Mouse (Mus musculus): ENCODE data around the gene Cmc2. TPM values are rescaled to one million over a fixed set of nuclear protein-coding genes. Genes with fewer than 3 reads are reported as not detected.
A peak's percentile ranks its signal among the peaks of the same experiment; 100 is the strongest.

Gene Cmc2
- total and polyA plus RNA-seq, 2 experiments from 2014 or later, result 6.9 to 26.8 TPM

DNA sequence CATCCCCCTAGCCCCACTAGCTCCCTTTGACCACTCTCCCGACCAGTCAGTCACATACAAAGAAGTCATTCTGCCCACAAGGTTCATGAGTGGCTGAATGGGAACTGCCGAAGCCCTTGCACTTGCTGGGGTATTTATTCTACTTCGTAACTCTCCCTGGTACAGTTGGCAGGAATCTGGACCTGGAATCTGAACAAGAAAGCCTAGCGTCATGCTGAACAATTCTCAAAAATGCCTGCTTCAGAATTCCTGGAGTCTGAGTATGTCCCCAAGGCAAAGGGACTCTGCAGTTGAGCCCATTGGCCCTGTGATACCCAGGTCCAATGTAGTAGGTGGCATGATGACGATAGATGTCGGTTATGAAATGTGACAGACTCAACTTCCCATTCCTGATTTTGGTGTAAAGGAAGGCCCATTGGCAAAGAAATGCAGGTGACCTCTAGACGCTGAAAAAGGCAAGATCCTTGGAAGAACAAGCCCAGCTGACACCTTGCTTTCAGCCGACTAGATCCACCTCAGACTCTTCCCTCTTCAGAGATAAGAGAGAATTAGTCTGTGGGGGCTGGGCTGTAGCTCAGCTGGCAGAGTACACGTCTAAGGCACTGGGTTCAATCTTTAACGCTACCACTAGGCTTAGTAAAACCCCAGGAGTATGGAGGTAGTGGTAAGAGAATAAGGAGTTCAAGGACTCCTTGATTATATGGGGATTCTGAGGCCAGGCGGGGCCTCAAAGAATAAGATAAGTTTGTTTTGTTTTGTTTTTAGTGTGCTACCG, 21.2 kb upstream of the Cmc2 start:
- Histone ChIP-seq H3K27ac (ENCODE audit: low read depth, low read length) (no peak overlapping the region), H3K9me3 (ENCODE audit: low read length) (no peaks in the 10 kb centered on the region), H3K9ac (no peak overlapping the region), H3K4me2 (ENCODE audit: low read depth) (peak overlapping the region; percentile 76), H3K36me3 (ENCODE audit: insufficient read depth) (no peaks in the 10 kb centered on the region), H3K4me3 (ENCODE audit: low read depth, low read length) (peak overlapping the region; percentile 100), H3K4me1 (ENCODE audit: insufficient read depth) (peaks cover 16% of the 10 kb centered on the region), H3K27me3 (ENCODE audit: insufficient read depth, low read length) (no peaks in the 10 kb centered on the region)
- 68% methylated on average over 12 of the region's 12 CpGs for WGBS
- peak; percentile 18; the same call in 1 of the 2 replicates for ATAC-seq
- TF ChIP-seq CTCF (IDR thresholded peaks at IDR 0.05; ENCODE audit: low read depth), result no peak
- peak; percentile 21 for DNase-seq

DNA sequence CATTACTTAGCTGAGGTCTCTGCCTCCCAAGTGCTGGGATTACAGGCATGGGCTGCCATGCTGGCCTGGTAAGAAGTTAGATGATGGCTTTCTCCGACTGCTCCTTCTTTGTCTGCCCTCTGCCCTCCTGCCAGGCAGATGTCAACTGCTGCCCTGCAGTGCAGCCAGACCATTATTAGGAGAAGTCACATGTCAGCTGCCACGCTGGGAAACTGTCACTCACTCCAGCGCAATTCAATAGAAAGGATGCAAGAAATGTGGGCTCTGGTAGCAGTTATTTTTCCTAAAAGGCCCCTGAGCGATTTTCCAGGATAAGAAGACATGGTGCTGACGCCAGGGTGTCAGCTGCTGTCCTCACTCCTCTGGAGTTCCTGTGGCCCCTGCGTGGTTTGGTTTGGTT, 14.3 kb upstream of the Cmc2 start:
- H3K27ac ChIP-seq (ENCODE audit: low read depth, low read length), result no peak overlapping the region
- WGBS, result 49% methylated on average over 6 of the region's 6 CpGs
- H3K4me2 ChIP-seq (ENCODE audit: low read depth), result no peak overlapping the region
- no peak overlapping the region for H3K9ac ChIP-seq
- ATAC-seq, result no peak
- TF ChIP-seq CTCF (IDR thresholded peaks at IDR 0.05; ENCODE audit: low read depth), result no peak
- H3K4me1 ChIP-seq (ENCODE audit: insufficient read depth), result no peaks in the 10 kb centered on the region
- H3K36me3 ChIP-seq (ENCODE audit: insufficient read depth), result no peaks in the 10 kb centered on the region; the same call in 1 of the 2 replicates
- DNase-seq, result no peak
- no peak overlapping the region for H3K4me3 ChIP-seq (ENCODE audit: low read depth, low read length)
- no peaks in the 10 kb centered on the region for H3K27me3 ChIP-seq (ENCODE audit: insufficient read depth, low read length)
- H3K9me3 ChIP-seq (ENCODE audit: low read length), result no peaks in the 10 kb centered on the region

DNA sequence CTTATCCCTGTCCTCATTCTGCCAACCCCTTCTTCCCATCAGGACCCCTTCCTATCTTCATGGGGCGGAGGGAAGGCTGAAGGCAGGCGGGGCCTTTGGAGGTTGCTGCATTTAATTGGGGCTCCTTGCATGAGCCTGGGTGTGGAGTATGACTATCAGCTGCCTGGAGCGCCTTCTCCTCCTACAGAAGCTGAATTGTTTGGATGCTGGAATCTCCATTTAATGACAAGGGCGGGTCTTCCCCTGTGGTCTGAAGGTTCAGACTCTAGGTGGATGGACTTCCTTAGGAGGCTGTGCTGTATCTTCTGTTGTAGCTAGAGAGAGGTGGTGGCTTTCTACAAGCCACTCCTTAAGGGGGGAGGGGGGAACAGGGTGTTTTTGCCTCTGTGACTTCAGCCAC, 13.7 kb upstream of the Cmc2 start:
- 94% methylated on average over 4 of the region's 4 CpGs for WGBS

DNA sequence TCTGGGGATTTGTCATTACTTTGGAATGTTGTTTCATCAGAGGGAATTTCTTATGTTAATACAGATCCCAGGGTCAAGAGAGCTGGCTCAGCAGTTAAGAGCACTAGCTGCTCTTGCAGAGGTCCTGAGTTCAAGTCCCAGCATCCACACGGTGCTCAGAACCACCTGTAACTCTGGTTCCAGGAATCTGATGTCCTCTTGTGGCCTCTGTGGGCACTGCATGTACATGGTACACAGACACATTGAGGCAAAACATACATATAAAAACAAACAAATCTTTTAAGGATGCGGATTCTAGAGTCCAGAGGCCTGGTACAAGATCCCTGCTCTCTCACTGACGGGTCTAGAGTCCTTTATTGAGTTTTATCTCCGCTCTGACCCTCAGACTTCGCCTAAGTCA, 7.3 kb upstream of the Cmc2 start:
- ATAC-seq (no peak), DNase-seq (no peak)
- H3K27me3 ChIP-seq (ENCODE audit: insufficient read depth, low read length), result no peaks in the 10 kb centered on the region
- WGBS, result 89% methylated on average over 5 of the region's 5 CpGs
- H3K4me1 ChIP-seq (ENCODE audit: insufficient read depth), result no peaks in the 10 kb centered on the region
- H3K36me3 ChIP-seq (ENCODE audit: insufficient read depth), result no peaks in the 10 kb centered on the region
- peak; percentile 22; the same call in 1 of the 2 replicates for TF ChIP-seq CTCF (IDR thresholded peaks at IDR 0.05; ENCODE audit: low read depth)
- no peaks in the 10 kb centered on the region for H3K9me3 ChIP-seq (ENCODE audit: low read length)
- no peak overlapping the region for H3K4me3 ChIP-seq (ENCODE audit: low read depth, low read length)
- no peak overlapping the region for H3K4me2 ChIP-seq (ENCODE audit: low read depth)
- no peak overlapping the region for H3K27ac ChIP-seq (ENCODE audit: low read depth, low read length)
- H3K9ac ChIP-seq, result no peak overlapping the region

More for the DNA sequence above, 13.7 kb upstream of the Cmc2 start:
- Histone ChIP-seq H3K4me2 (ENCODE audit: low read depth) (no peak overlapping the region), H3K36me3 (ENCODE audit: insufficient read depth) (no peaks in the 10 kb centered on the region; the same call in 1 of the 2 replicates), H3K9me3 (ENCODE audit: low read length) (no peaks in the 10 kb centered on the region), H3K4me1 (ENCODE audit: insufficient read depth) (no peaks in the 10 kb centered on the region), H3K4me3 (ENCODE audit: low read depth, low read length) (no peak overlapping the region), H3K27me3 (ENCODE audit: insufficient read depth, low read length) (no peaks in the 10 kb centered on the region), H3K9ac (no peak overlapping the region), H3K27ac (ENCODE audit: low read depth, low read length) (no peak overlapping the region)
- DNase-seq (no peak), ATAC-seq (no peak)
- no peak for TF ChIP-seq CTCF (IDR thresholded peaks at IDR 0.05; ENCODE audit: low read depth)

DNA sequence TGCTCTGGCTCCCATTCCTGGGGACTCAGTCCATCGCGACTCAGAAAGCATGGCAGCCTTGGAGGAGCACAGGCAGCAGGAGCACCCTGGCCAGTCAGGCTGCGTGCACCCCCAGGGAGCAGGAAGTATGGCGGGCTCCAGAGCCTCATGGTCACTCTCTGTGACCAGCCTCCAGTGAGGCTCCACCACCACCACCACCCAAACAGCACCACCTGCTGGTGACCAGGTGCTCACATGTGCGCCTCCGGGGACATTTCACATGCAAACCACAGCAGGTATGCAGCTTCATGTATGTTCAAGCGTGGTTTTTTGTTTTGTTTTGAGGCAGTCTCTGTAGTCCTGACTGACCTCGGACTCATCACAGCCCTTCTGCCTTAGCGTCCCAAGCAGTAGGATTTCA, 6.6 kb upstream of the Cmc2 start:
- H3K4me1 ChIP-seq (ENCODE audit: insufficient read depth), result no peaks in the 10 kb centered on the region
- peak; percentile 44 for TF ChIP-seq CTCF (IDR thresholded peaks at IDR 0.05; ENCODE audit: low read depth)
- no peak overlapping the region for H3K27ac ChIP-seq (ENCODE audit: low read depth, low read length)
- H3K4me3 ChIP-seq (ENCODE audit: low read depth, low read length), result no peak overlapping the region
- no peak overlapping the region for H3K9ac ChIP-seq
- no peak for DNase-seq
- no peaks in the 10 kb centered on the region for H3K36me3 ChIP-seq (ENCODE audit: insufficient read depth)
- WGBS, result 79% methylated on average over 9 of the region's 9 CpGs
- no peaks in the 10 kb centered on the region for H3K27me3 ChIP-seq (ENCODE audit: insufficient read depth, low read length)
- ATAC-seq, result no peak
- no peak overlapping the region for H3K4me2 ChIP-seq (ENCODE audit: low read depth)
- no peaks in the 10 kb centered on the region for H3K9me3 ChIP-seq (ENCODE audit: low read length)

DNA sequence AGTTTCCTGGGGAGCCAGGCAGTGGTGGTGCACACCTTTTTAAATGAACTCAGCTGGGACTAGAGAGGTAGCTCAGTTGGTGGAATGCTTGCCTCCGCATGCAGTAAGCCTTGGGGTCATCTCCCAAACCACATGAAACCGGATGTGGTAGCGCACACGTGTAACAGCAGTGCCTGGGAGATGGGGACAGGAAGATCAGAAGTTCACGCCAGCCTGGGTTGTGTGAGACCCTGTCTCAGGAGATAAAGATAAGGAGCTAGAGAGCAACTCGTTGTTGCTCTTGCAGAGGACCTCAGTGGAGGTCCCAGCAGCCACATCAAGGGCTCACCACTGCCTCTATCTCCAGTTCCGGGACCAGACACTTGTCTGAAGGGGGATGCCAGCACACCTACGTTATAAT, 2.3 kb upstream of the Cmc2 start:
- H3K9ac ChIP-seq, result no peak overlapping the region
- no peak for TF ChIP-seq CTCF (IDR thresholded peaks at IDR 0.05; ENCODE audit: low read depth)
- H3K9me3 ChIP-seq (ENCODE audit: low read length), result no peaks in the 10 kb centered on the region
- ATAC-seq (no peak), DNase-seq (no peak)
- no peak overlapping the region for H3K27ac ChIP-seq (ENCODE audit: low read depth, low read length)
- no peak overlapping the region for H3K4me2 ChIP-seq (ENCODE audit: low read depth)
- H3K27me3 ChIP-seq (ENCODE audit: insufficient read depth, low read length), result no peaks in the 10 kb centered on the region
- H3K4me3 ChIP-seq (ENCODE audit: low read depth, low read length), result no peak overlapping the region
- H3K36me3 ChIP-seq (ENCODE audit: insufficient read depth), result no peaks in the 10 kb centered on the region
- WGBS, result 94% methylated on average over 8 of the region's 8 CpGs
- 0 out of 2 replicates have a peak, but pooled peaks cover 4% of the 10 kb centered on the region for H3K4me1 ChIP-seq (ENCODE audit: insufficient read depth)

DNA sequence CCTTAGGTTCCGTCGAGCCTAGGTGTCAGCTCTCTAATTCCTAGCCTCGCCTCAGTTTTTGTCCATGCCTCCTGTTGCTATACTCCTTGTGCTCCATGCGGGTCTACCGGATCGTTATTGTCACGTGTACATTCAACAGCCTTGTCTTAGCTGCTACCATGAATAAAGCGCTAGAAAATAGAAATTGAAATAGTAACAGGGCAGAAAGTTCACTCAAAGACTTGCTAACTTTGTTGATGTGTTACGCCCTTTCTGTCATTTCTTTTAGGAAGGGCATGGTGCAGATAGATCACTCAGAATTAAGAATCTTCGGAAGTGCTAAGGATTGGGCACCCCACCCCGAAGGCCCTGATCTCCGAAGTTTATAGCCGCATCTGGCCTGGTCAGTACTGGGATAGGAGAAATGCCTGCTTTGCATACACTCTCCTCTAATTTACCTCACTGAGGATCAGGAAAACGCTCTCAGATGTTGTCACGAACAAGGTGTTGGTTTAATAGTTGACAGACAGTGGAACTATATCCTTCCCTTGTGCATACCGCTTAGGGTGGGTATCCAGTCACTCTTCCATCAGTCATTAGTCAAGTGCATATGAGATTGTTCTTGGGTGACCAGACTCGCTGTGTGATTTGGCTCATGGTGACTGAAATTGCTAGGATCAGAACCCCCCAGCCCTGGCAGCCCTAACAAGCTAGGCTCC, 954 bp upstream of the Cmc2 start:
- Histone ChIP-seq H3K27ac (ENCODE audit: low read depth, low read length) (0 out of 2 replicates have a peak overlapping the region, but pooled peaks have one; percentile 78), H3K9me3 (ENCODE audit: low read length) (no peaks in the 10 kb centered on the region), H3K36me3 (ENCODE audit: insufficient read depth) (no peaks in the 10 kb centered on the region), H3K9ac (peak overlapping the region; percentile 59), H3K4me3 (ENCODE audit: low read depth, low read length) (peak overlapping the region; percentile 85), H3K4me1 (ENCODE audit: insufficient read depth) (0 out of 2 replicates have a peak, but pooled peaks cover 4% of the 10 kb centered on the region), H3K27me3 (ENCODE audit: insufficient read depth, low read length) (no peaks in the 10 kb centered on the region), H3K4me2 (ENCODE audit: low read depth) (peak overlapping the region; percentile 84)
- DNase-seq (no peak), ATAC-seq (no peak)
- WGBS, result 32% methylated on average over 17 of the region's 17 CpGs
- no peak for TF ChIP-seq CTCF (IDR thresholded peaks at IDR 0.05; ENCODE audit: low read depth)
